Comparison of ENCODE assay signal across 8 mouse cellular contexts in genomic region chr17:66111402-66111959, GRCm38 (mm10). TPM values are rescaled to one million over a fixed set of nuclear protein-coding genes. Genes with fewer than 3 reads are reported as not detected.
A peak's percentile ranks its signal among the peaks of the same experiment; 100 is the strongest.
DNase-seq lines count a peak whose midpoint lies in the region; ATAC-seq lines count a peak whose summit lies in the region.

Gene Washc1 (plus strand): TSS chr17:66111545.

- peak; percentile 82 for DNase-seq in MEL-GATA-1-ER (ENCODE audit: extremely low read depth, low read depth)
- peak; percentile 78 for DNase-seq in cerebellum, adult 8-10 months
- DNase-seq in hindbrain, embryonic 10.5 days (ENCODE audit: low spot score): peak; percentile 95
- DNase-seq in layer of hippocampus, postnatal 10 days (ENCODE audit: low spot score in 2 of 2): peak; percentile 79 to 90
- DNase-seq in lung, postnatal 10 days: peak; percentile 95
- peak; percentile 86 for DNase-seq in ovary, postnatal 36 days (ENCODE audit: low spot score)
- peak; percentile 88 for DNase-seq in thymus, postnatal 25 days

- H3K4me3 ChIP-seq in hindbrain, embryonic 10.5 days: peak within 1 kb of the TSS; percentile 92

- H3K4me1 ChIP-seq in hindbrain, embryonic 10.5 days (replicated peaks): peaks cover 25% of the 10 kb centered on the region

- H3K36me3 ChIP-seq in hindbrain, embryonic 10.5 days: peaks cover 29% of the 10 kb centered on the region

- under 1% methylated on average over 41 of the region's 41 CpGs for WGBS in hindbrain, embryonic 10.5 days

- peak within 1 kb of the TSS; percentile 92 for H3K27ac ChIP-seq in hindbrain, embryonic 10.5 days

- H3K9me3 ChIP-seq in hindbrain, embryonic 10.5 days: no peaks in the 10 kb centered on the region

- ATAC-seq in frontal cortex, adult (ENCODE audit: low TSS enrichment): peak; percentile 92

- no peaks in the 10 kb centered on the region for H3K27me3 ChIP-seq in hindbrain, embryonic 10.5 days (ENCODE audit: insufficient read depth, poor library complexity, severe bottlenecking)

RNA-seq across cellular contexts. Expression of gene Washc1, which starts in this region (rescaled TPM):
- polyA plus RNA-seq in hindbrain, embryonic 10.5 days (2016; fragmentation: Nextera tagmentation; extraction: Ambion mirVana): 31.8 and 34.5 TPM in 2 replicates
- 10 to 100 TPM; 48.4 to 52.9 TPM for total RNA-seq in layer of hippocampus, postnatal 10 days (2021)

Comparison
In these comparisons a context has a peak if more than half of its experiments do, and no peak if none do; other contexts are left out.
1. Peak in every context shown above with its lines: DNase-seq, ATAC-seq, H3K4me3 ChIP-seq and H3K27ac ChIP-seq.